In the genomic region with DNA sequence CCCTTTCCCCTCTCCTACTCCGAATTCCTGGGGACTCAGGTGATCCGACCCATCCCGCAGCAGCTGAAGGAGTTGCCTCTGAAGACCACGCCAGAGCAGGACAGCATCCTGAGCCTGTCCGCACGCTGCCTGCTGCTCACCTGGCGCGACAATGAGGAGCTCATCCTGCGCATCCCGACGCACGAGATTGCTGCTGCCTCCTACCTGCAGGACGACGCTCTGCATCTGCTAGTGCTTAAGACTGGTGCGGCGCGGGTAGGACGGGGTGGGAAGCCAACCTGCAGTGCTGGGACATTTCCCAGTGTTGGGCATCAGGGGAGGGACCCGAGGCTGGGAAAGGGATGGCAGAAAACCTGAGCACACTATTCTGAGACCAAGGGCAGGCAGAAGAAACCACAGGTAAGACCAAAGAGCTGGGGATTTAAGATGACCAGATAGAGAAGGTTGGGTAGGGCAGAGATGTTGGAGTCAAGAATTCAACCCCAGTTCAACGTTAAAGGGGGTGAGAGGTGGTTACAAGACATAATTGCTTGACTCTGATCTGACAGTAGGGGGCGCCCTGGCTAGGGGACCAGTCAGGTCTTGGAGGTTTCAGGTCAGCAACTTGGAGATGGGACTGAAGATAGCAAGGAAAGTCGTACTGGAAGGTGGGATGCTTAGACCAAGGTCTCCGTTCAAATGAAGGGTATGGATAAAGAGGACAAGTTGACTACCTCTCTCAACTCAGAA, we compare ENCODE assay signal across 9 mouse cellular contexts. TPM values are rescaled to one million over a fixed set of nuclear protein-coding genes. Genes with fewer than 3 reads are reported as not detected.
A peak's percentile ranks its signal among the peaks of the same experiment; 100 is the strongest.
DNase-seq lines count a peak whose midpoint lies in the region; ATAC-seq lines count a peak whose summit lies in the region.
"Had no signal": no experiment of that assay in that cellular context is flagged by ENCODE, and none has a peak within 500 bp of the region (broad histone marks: within the 10 kb centered on the region; RNA-seq: fewer than 3 reads in every experiment).

No protein-coding gene starts in this region.

- DNase-seq in heart, embryonic 10.5 days (ENCODE audit: low spot score), result no peak
- no peak for DNase-seq in heart, adult 11 months
- DNase-seq in ES-CJ7 (ENCODE audit: low read depth, low spot score), result peak; percentile 80
- peak; percentile 59 to 75 for DNase-seq in cerebellum, postnatal 25 days
- peak; percentile 46 for DNase-seq in kidney, postnatal 10 days
- DNase-seq in T-cell, adult 2 months (ENCODE audit: low spot score), result no peak
- no peak for DNase-seq in spleen, postnatal 4 days (ENCODE audit: low spot score in 2 of 2)

- WGBS in heart, embryonic 10.5 days, result 12% methylated on average over 23 of the region's 23 CpGs
- WGBS in neural tube, embryonic 13.5 days, result 9% methylated on average over 23 of the region's 23 CpGs

- H3K27me3 ChIP-seq in heart, embryonic 10.5 days (ENCODE audit: insufficient read depth, poor library complexity, severe bottlenecking), result peaks cover 93% of the 10 kb centered on the region
- peaks cover 75% of the 10 kb centered on the region for H3K27me3 ChIP-seq in neural tube, embryonic 13.5 days

- peak overlapping the region; percentile 54 for H3K4me3 ChIP-seq in heart, embryonic 10.5 days
- 0 out of 2 replicates have a peak overlapping the region, but pooled peaks have one; percentile 7 for H3K4me3 ChIP-seq in neural tube, embryonic 13.5 days

- peaks cover 19% of the 10 kb centered on the region for H3K4me1 ChIP-seq in heart, embryonic 10.5 days
- peaks cover 8% of the 10 kb centered on the region for H3K4me1 ChIP-seq in neural tube, embryonic 13.5 days (replicated peaks)

- ATAC-seq in neural tube, embryonic 13.5 days (ENCODE audit: low read depth), result no peak

- no peak overlapping the region for H3K27ac ChIP-seq in heart, embryonic 10.5 days
- H3K27ac ChIP-seq in neural tube, embryonic 13.5 days (replicated peaks), result no peak overlapping the region

- H3K9ac ChIP-seq in neural tube, embryonic 13.5 days, result no peak overlapping the region

- no peaks in the 10 kb centered on the region for H3K9me3 ChIP-seq in heart, embryonic 10.5 days
- no peaks in the 10 kb centered on the region for H3K9me3 ChIP-seq in neural tube, embryonic 13.5 days

- H3K36me3 ChIP-seq in heart, embryonic 10.5 days, result peaks cover 4% of the 10 kb centered on the region; the same call in 1 of the 2 replicates
- H3K36me3 ChIP-seq in neural tube, embryonic 13.5 days, result no peaks in the 10 kb centered on the region

- H3K4me2 ChIP-seq in neural tube, embryonic 13.5 days, result peak overlapping the region; percentile 58; the same call in 1 of the 2 replicates

RNA-seq across cellular contexts. Expression of gene Ccm2l, which starts 5.2 kb away (rescaled TPM):
- 4.4 and 5.1 TPM in 2 replicates for polyA plus RNA-seq in heart, embryonic 10.5 days (2016; fragmentation: Nextera tagmentation; extraction: Ambion mirVana)
- polyA plus RNA-seq in neural tube, embryonic 13.5 days (2015; fragmentation: Nextera tagmentation; extraction: Ambion mirVana), result 2.4 and 3.4 TPM in 2 replicates

RNA-seq across cellular contexts. Expression of gene Hck, which starts 37.3 kb away (rescaled TPM):
- 0.48 and 1.3 TPM in 2 replicates for polyA plus RNA-seq in heart, embryonic 10.5 days (2016; fragmentation: Nextera tagmentation; extraction: Ambion mirVana)
- 2.3 and 3.1 TPM in 2 replicates for polyA plus RNA-seq in neural tube, embryonic 13.5 days (2015; fragmentation: Nextera tagmentation; extraction: Ambion mirVana)

RNA-seq across cellular contexts. Expression of gene Xkr7, which starts 39.3 kb away (rescaled TPM):
- polyA plus RNA-seq in heart, embryonic 10.5 days (2016; fragmentation: Nextera tagmentation; extraction: Ambion mirVana), result not detected in 2 replicates
- 1.5 and 2.3 TPM in 2 replicates for polyA plus RNA-seq in neural tube, embryonic 13.5 days (2015; fragmentation: Nextera tagmentation; extraction: Ambion mirVana)
- polyA plus RNA-seq: heart, embryonic 16.5 days had no signal

RNA-seq across cellular contexts. Expression of gene Pdrg1, which starts 55.7 kb away (rescaled TPM):
- polyA plus RNA-seq in heart, embryonic 10.5 days (2016; fragmentation: Nextera tagmentation; extraction: Ambion mirVana), result 89.9 and 94.4 TPM in 2 replicates
- 192 and 206 TPM in 2 replicates for polyA plus RNA-seq in neural tube, embryonic 13.5 days (2015; fragmentation: Nextera tagmentation; extraction: Ambion mirVana)

Comparison
In these comparisons a context has a peak if more than half of its experiments do, and no peak if none do; other contexts are left out.
1. DNase-seq: peak in ES-CJ7 (single experiment), cerebellum, postnatal 25 days (2 of 2) and kidney, postnatal 10 days (single experiment); none in heart, embryonic 10.5 days (single experiment), heart, adult 11 months (single experiment), T-cell, adult 2 months (single experiment) and spleen, postnatal 4 days (0 of 2).